Mouse (Mus musculus): ENCODE results near the gene Clstn3.
A peak's percentile ranks its signal among the peaks of the same experiment; 100 is the strongest.
"Not testable (repeated sequence)": the region's sequence is repeated elsewhere in the genome, so short reads cannot be mapped to it uniquely, and the experiment has no call there.

The Clstn3 gene

GRCm38 (mm10) chr6:124464305-124465271 lies at the start of gene Clstn3:
TSS of gene Clstn3 (minus strand) at chr6:124464794.
- peak; percentile 51 to 52 for DNase-seq

GRCm38 (mm10) chr6:124512355-124512836 lies 47.8 kb upstream of the Clstn3 start, which contains the start of gene C1ra:
TSS of gene C1ra (plus strand) at chr6:124512405.
- DNase-seq, result peak; percentile 35 to 72

GRCm38 (mm10) chr6:124511936-124512335 lies 47.3 kb upstream of the Clstn3 start:
- DNase-seq, result no peak

- DNase-seq, result peak in 1 of 2 experiments; percentile 23
Observed at GRCm38 (mm10) chr6:124509192-124509591, 44.6 kb upstream of the Clstn3 start.

GRCm38 (mm10) chr6:124508292-124508691 lies 43.7 kb upstream of the Clstn3 start:
- no peak for DNase-seq

- no peak for DNase-seq
Observed at GRCm38 (mm10) chr6:124506991-124507390, 42.4 kb upstream of the Clstn3 start.

- no peak for DNase-seq
Observed at GRCm38 (mm10) chr6:124505028-124505427, 40.4 kb upstream of the Clstn3 start.

- DNase-seq, result no peak
Observed at GRCm38 (mm10) chr6:124502021-124502420, 37.4 kb upstream of the Clstn3 start.

- DNase-seq, result no peak
Observed at GRCm38 (mm10) chr6:124501473-124501872, 36.9 kb upstream of the Clstn3 start.

- no peak for DNase-seq
Observed at GRCm38 (mm10) chr6:124499914-124500566, 35.4 kb upstream of the Clstn3 start.

GRCm38 (mm10) chr6:124496054-124496453 lies 31.5 kb upstream of the Clstn3 start:
- no peak for DNase-seq

- no peak for DNase-seq
Observed at GRCm38 (mm10) chr6:124493886-124494285, 29.3 kb upstream of the Clstn3 start.

GRCm38 (mm10) chr6:124492842-124493561 lies 28.4 kb upstream of the Clstn3 start, which contains the start of gene C1rl:
TSS of gene C1rl (plus strand) at chr6:124493113.
- DNase-seq, result peak; percentile 93 to 94

GRCm38 (mm10) chr6:124491427-124491826 lies 26.8 kb upstream of the Clstn3 start:
- no peak for DNase-seq

GRCm38 (mm10) chr6:124488952-124489351 lies 24.4 kb upstream of the Clstn3 start:
- DNase-seq, result no peak

- no peak for DNase-seq
Observed at GRCm38 (mm10) chr6:124487509-124487908, 22.9 kb upstream of the Clstn3 start.

- DNase-seq, result no peak
Observed at GRCm38 (mm10) chr6:124485414-124486144, 21.0 kb upstream of the Clstn3 start.

- DNase-seq, result no peak
Observed at GRCm38 (mm10) chr6:124484851-124485250, 20.3 kb upstream of the Clstn3 start.

- not testable (repeated sequence) for DNase-seq
Observed at GRCm38 (mm10) chr6:124483831-124484230, 19.2 kb upstream of the Clstn3 start.

GRCm38 (mm10) chr6:124481571-124481970 lies 17.0 kb upstream of the Clstn3 start:
- DNase-seq, result peak; percentile 78 to 88

- DNase-seq, result no peak
Observed at GRCm38 (mm10) chr6:124480295-124480694, 15.7 kb upstream of the Clstn3 start.

- no peak for DNase-seq
Observed at GRCm38 (mm10) chr6:124479573-124479930, 15.0 kb upstream of the Clstn3 start.
